8 mouse cellular contexts compared by ENCODE assay signal in the genomic region with DNA sequence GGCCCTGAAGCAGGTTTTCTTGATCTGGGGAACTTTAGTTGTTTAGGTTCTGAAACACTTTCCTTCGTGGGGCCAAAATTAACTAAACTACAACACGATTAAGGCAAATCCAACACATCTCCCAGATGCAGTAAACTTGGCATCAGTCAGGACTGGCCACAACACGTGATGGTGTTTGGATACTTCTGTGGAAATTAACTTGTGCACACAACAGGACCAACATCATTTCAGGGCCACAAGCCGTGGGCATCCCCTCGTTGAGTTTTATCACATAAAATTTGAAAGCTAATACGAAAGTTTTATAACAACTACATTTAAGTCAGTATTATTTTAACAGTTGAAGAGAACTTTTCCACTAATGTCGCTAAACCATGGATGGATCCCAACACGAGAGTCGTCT. TPM values are rescaled to one million over a fixed set of nuclear protein-coding genes. Genes with fewer than 3 reads are reported as not detected.
DNase-seq lines count a peak whose midpoint lies in the region; ATAC-seq and TF ChIP-seq lines count a peak whose summit lies in the region.

No protein-coding gene starts in this region.

- H3K4me1 ChIP-seq in kidney, embryonic 14.5 days (ENCODE audit: control insufficient read depth, insufficient read depth, low read length), result peaks cover 5% of the 10 kb centered on the region; the same call in 1 of the 2 replicates
- H3K4me1 ChIP-seq in bone marrow, adult 2 months (ENCODE audit: control insufficient read depth, insufficient read depth, low read length), result no peaks in the 10 kb centered on the region; the same call in 1 of the 2 replicates
- H3K4me1 ChIP-seq in hindbrain, embryonic 13.5 days (replicated peaks), result peaks cover 37% of the 10 kb centered on the region
- H3K4me1 ChIP-seq in midbrain, embryonic 15.5 days, result peaks cover 45% of the 10 kb centered on the region

- H3K9me3 ChIP-seq in kidney, embryonic 14.5 days (ENCODE audit: control insufficient read depth, low read length), result no peaks in the 10 kb centered on the region
- no peaks in the 10 kb centered on the region for H3K9me3 ChIP-seq in hindbrain, embryonic 13.5 days
- H3K9me3 ChIP-seq in midbrain, embryonic 15.5 days, result no peaks in the 10 kb centered on the region

- peaks cover 12% of the 10 kb centered on the region for H3K36me3 ChIP-seq in kidney, embryonic 14.5 days (ENCODE audit: control insufficient read depth, insufficient read depth, low read length)
- H3K36me3 ChIP-seq in hindbrain, embryonic 13.5 days, result no peaks in the 10 kb centered on the region
- H3K36me3 ChIP-seq in midbrain, embryonic 15.5 days (replicated peaks), result no peaks in the 10 kb centered on the region

- peak overlapping the region; percentile 91 for H3K4me3 ChIP-seq in kidney, embryonic 14.5 days (ENCODE audit: low read length)
- peak overlapping the region; percentile 91 for H3K4me3 ChIP-seq in bone marrow, adult 2 months (replicated peaks; ENCODE audit: control insufficient read depth, low read depth, low read length)
- peak overlapping the region; percentile 84 for H3K4me3 ChIP-seq in hindbrain, embryonic 13.5 days
- H3K4me3 ChIP-seq in midbrain, embryonic 15.5 days, result peak overlapping the region; percentile 61

- no peaks in the 10 kb centered on the region for H3K27me3 ChIP-seq in kidney, embryonic 14.5 days (ENCODE audit: control insufficient read depth, insufficient read depth, low read length)
- no peaks in the 10 kb centered on the region for H3K27me3 ChIP-seq in hindbrain, embryonic 13.5 days
- no peaks in the 10 kb centered on the region for H3K27me3 ChIP-seq in midbrain, embryonic 15.5 days (replicated peaks)

- H3K4me2 ChIP-seq in kidney, embryonic 14.5 days (replicated peaks; ENCODE audit: low read depth, low read length), result peak overlapping the region; percentile 56
- peak overlapping the region; percentile 82 for H3K4me2 ChIP-seq in hindbrain, embryonic 13.5 days
- H3K4me2 ChIP-seq in midbrain, embryonic 15.5 days, result peak overlapping the region; percentile 69

- no peak for TF ChIP-seq POLR2A in bone marrow, adult 2 months (IDR thresholded peaks at IDR 0.05; ENCODE audit: borderline replicate concordance, control insufficient read depth, low read depth, low read length)

- no peak for DNase-seq in kidney, postnatal 25 days
- DNase-seq in cerebellum, postnatal 25 days, result no peak
- DNase-seq in layer of hippocampus, adult 9-10 months (ENCODE audit: low spot score), result no peak
- no peak for DNase-seq in gastrocnemius, postnatal 14 days

- intact Hi-C loops in gastrocnemius, postnatal 14 days (cut with DNase I; ENCODE audit: low total_unique reads), result no loop called here

- peak overlapping the region; percentile 97 for H3K9ac ChIP-seq in kidney, embryonic 14.5 days (ENCODE audit: low read depth, low read length)
- H3K9ac ChIP-seq in hindbrain, embryonic 13.5 days, result peak overlapping the region; percentile 93
- peak overlapping the region; percentile 91; the same call in 1 of the 2 replicates for H3K9ac ChIP-seq in midbrain, embryonic 15.5 days

- H3K27ac ChIP-seq in kidney, embryonic 14.5 days (ENCODE audit: low read depth, low read length), result peak overlapping the region; percentile 100; the same call in 1 of the 2 replicates
- no peak overlapping the region for H3K27ac ChIP-seq in bone marrow, adult 2 months (ENCODE audit: control insufficient read depth, insufficient read depth, low read depth, low read length, poor library complexity)
- H3K27ac ChIP-seq in hindbrain, embryonic 13.5 days, result no peak overlapping the region; the same call in 1 of the 2 replicates
- peak overlapping the region; percentile 97; the same call in 1 of the 2 replicates for H3K27ac ChIP-seq in midbrain, embryonic 15.5 days

- no peak for TF ChIP-seq CTCF in bone marrow, adult 2 months (IDR thresholded peaks at IDR 0.05; ENCODE audit: control insufficient read depth, insufficient read depth, low read length)

- 33% methylated on average over 9 of the region's 9 CpGs for WGBS in kidney, embryonic 14.5 days
- 32% methylated on average over 9 of the region's 9 CpGs for WGBS in bone marrow, adult 2 months
- WGBS in hindbrain, embryonic 13.5 days, result 45% methylated on average over 9 of the region's 9 CpGs
- WGBS in midbrain, embryonic 15.5 days, result 38% methylated on average over 9 of the region's 9 CpGs

- ATAC-seq in kidney, embryonic 14.5 days (ENCODE audit: low FRiP score, low TSS enrichment), result no peak
- no peak for ATAC-seq in hindbrain, embryonic 13.5 days (ENCODE audit: low FRiP score)
- ATAC-seq in midbrain, embryonic 15.5 days (replicated peaks), result no peak

RNA-seq across cellular contexts. Expression of gene Zfp644, which starts 1.9 kb away (rescaled TPM):
- 107 TPM in 2 replicates for polyA plus RNA-seq in kidney, embryonic 14.5 days (2014; fragmentation: Nextera tagmentation; extraction: Ambion mirVana)
- polyA plus RNA-seq in bone marrow, adult 2 months (2011; ENCODE audit: insufficient read depth, insufficient read length, low replicate concordance, missing spikeins), result 16.5 and 29.5 TPM in 2 replicates
- polyA plus RNA-seq in hindbrain, embryonic 13.5 days (2015; fragmentation: Nextera tagmentation; extraction: Ambion mirVana), result 75.5 and 82.1 TPM in 2 replicates
- 68.1 and 69.6 TPM in 2 replicates for polyA plus RNA-seq in midbrain, embryonic 15.5 days (2015; fragmentation: Nextera tagmentation; extraction: Ambion mirVana)
- total RNA-seq in gastrocnemius, postnatal 14 days (2021), result 10 to 100 TPM; 40.2 to 43.9 TPM

Comparison
In these comparisons a context has a peak if more than half of its experiments do, and no peak if none do; other contexts are left out.
1. H3K27ac ChIP-seq: peak in kidney, embryonic 14.5 days (single experiment) and midbrain, embryonic 15.5 days (single experiment); none in bone marrow, adult 2 months (single experiment) and hindbrain, embryonic 13.5 days (single experiment).
2. Peak in every context shown above with its lines, with median percentiles within 50 percentile points of each other: H3K4me2 ChIP-seq, H3K4me3 ChIP-seq and H3K9ac ChIP-seq.